Mouse (Mus musculus): ENCODE data around the gene Qdpr. TPM values are rescaled to one million over a fixed set of nuclear protein-coding genes. Genes with fewer than 3 reads are reported as not detected.
"Not testable (repeated sequence)": the region's sequence is repeated elsewhere in the genome, so short reads cannot be mapped to it uniquely, and the experiment has no call there.

The Qdpr gene
- polyA plus RNA-seq, 1 experiment from 2014 or later, result 88.0 TPM

DNA sequence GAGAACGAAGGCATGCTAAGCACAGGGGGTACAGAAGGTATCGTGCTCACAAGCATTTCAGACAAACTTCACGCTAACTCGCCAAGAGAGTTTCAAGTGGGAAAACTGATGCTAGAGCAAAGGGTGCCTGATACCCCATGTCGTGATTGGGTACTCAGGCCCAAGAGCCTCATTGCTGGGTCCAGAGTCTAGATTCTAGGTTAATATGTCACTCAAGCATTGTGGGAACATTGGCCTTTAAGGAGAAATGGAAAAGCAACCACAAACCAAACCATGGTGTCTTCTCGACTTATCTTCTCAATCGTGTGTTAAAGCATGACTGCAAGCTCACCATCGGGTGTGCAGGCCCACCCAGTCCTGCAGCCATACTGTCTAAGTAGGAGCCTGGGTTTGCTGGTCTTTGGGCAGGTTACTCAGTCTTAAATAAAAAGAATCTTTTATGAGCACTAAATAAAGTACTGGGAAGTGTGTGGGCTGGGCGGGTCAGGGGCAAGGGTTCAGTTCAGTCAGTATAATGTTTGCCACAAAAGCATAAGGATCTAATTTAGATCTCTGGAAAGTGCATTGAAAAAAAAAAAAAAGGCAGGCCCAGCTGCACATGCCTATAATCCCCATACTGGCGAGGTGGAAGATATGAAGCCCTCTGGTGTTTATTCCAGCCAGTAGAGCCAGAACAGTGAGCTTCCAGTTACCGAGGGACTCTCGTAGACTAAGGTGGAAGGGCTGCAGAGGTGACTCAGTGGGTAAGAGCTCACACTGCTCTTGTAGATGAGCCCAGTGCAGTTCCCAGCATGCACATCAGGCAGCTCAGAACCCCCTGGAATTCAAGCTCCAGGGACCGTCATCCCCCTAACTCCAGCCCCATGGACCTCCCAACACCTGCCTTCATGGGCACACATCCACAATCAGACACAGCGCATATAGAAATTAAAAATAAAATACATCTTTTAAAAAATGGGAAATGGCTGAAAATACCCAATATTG lies 13.8 kb downstream of the Qdpr start:
- H3K4me1 ChIP-seq (ENCODE audit: control insufficient read depth in 2 of 2, insufficient read depth in 2 of 2, low read length in 2 of 2), result peaks cover 0 to 3% of the 10 kb centered on the region in 2 experiments; a peak in 1 of 4 replicates
- H3K36me3 ChIP-seq (ENCODE audit: control insufficient read depth, insufficient read depth, low read length), result peaks cover 76% of the 10 kb centered on the region
- no peaks in the 10 kb centered on the region for H3K9me3 ChIP-seq (ENCODE audit: control insufficient read depth, low read length)
- no peak overlapping the region for H3K9ac ChIP-seq (ENCODE audit: low read length)
- H3K27ac ChIP-seq (replicated peaks in 1 of 2; ENCODE audit: control insufficient read depth in 1 of 2, insufficient read depth in 1 of 2, low read depth in 2 of 2, low read length in 2 of 2), result no peak overlapping the region
- H3K4me2 ChIP-seq (ENCODE audit: low read length), result no peak overlapping the region
- no peaks in the 10 kb centered on the region for H3K27me3 ChIP-seq (ENCODE audit: control insufficient read depth, insufficient read depth, low read length)
- no peak overlapping the region for H3K4me3 ChIP-seq (ENCODE audit: control insufficient read depth in 1 of 2, insufficient read depth in 1 of 2, low read depth in 1 of 2, low read length in 2 of 2)
- WGBS, result 86% methylated on average over 14 of the region's 14 CpGs
- ATAC-seq (ENCODE audit: insufficient number of reproducible peaks, insufficient read depth, low FRiP score, low read depth), result no peak

DNA sequence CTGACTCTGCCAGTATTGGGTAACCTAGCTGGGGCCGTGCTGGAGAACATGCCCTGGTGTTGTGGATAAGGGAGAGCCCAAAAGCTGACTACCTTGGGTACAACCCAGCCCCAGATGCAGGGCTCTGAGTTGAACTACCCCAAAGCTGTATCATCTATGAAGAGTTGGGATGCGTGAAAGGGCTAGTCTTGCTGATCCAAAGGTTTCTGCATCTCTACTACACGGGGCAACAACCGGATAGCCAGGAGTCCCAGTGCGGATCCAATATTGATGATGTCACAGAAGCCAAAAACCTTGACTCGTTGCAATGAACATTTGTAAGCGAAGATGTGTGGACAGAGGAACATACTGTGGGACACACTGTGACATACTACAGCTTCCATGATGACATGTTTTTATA lies 22.1 kb downstream of the Qdpr start:
- H3K4me1 ChIP-seq (ENCODE audit: control insufficient read depth in 2 of 2, insufficient read depth in 2 of 2, low read length in 2 of 2), result no peaks in the 10 kb centered on the region
- H3K27me3 ChIP-seq (ENCODE audit: control insufficient read depth, insufficient read depth, low read length), result no peaks in the 10 kb centered on the region
- peaks cover 2% of the 10 kb centered on the region; the same call in 1 of the 2 replicates for H3K36me3 ChIP-seq (ENCODE audit: control insufficient read depth, insufficient read depth, low read length)
- no peak overlapping the region for H3K4me2 ChIP-seq (ENCODE audit: low read length)
- H3K9ac ChIP-seq (ENCODE audit: low read length), result no peak overlapping the region
- H3K27ac ChIP-seq (replicated peaks in 1 of 2; ENCODE audit: control insufficient read depth in 1 of 2, insufficient read depth in 1 of 2, low read depth in 2 of 2, low read length in 2 of 2), result no peak overlapping the region
- WGBS, result 95% methylated on average over 7 of the region's 7 CpGs
- no peak for ATAC-seq (ENCODE audit: insufficient number of reproducible peaks, insufficient read depth, low FRiP score, low read depth)
- no peaks in the 10 kb centered on the region for H3K9me3 ChIP-seq (ENCODE audit: control insufficient read depth, low read length)
- H3K4me3 ChIP-seq (ENCODE audit: control insufficient read depth in 1 of 2, insufficient read depth in 1 of 2, low read depth in 1 of 2, low read length in 2 of 2), result no peak overlapping the region

DNA sequence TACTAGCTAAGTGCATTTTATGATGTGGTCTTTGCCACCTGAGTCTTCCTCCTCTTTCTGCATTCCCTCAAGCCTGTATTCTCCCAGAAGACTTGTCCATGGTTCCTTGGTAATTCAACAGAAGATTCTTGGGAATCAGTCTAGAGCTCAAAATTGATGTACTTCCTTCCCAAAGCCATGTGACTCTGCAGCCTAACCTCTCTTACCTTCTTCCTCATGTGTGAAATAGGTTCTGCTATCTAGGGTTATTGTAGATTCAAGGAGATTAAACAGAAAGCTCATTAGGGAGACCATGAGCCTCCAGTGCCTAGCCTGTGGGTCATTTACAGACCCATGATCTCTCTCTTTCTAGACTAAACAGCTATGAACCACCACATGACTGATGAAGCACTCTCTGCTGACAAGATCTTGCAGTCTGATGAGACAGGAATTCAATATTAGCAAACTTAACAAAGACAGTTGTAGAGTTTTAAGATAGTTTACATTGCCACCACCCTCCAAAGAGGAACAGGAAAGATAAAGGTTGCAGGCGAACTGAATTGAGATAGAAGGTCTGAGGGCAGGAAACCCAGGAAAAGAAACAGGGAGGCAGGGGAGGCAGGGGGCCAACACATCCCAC lies 23.5 kb downstream of the Qdpr start:
- Histone ChIP-seq H3K36me3 (ENCODE audit: control insufficient read depth, insufficient read depth, low read length) (no peaks in the 10 kb centered on the region), H3K4me3 (ENCODE audit: control insufficient read depth in 1 of 2, insufficient read depth in 1 of 2, low read depth in 1 of 2, low read length in 2 of 2) (no peak overlapping the region), H3K9me3 (ENCODE audit: control insufficient read depth, low read length) (no peaks in the 10 kb centered on the region), H3K4me1 (ENCODE audit: control insufficient read depth in 2 of 2, insufficient read depth in 2 of 2, low read length in 2 of 2) (no peaks in the 10 kb centered on the region), H3K4me2 (ENCODE audit: low read length) (no peak overlapping the region), H3K27me3 (ENCODE audit: control insufficient read depth, insufficient read depth, low read length) (no peaks in the 10 kb centered on the region), H3K27ac (replicated peaks in 1 of 2; ENCODE audit: control insufficient read depth in 1 of 2, insufficient read depth in 1 of 2, low read depth in 2 of 2, low read length in 2 of 2) (no peak overlapping the region), H3K9ac (ENCODE audit: low read length) (no peak overlapping the region)
- WGBS, result 38% methylated on average over 1 of the region's 1 CpGs
- no peak for ATAC-seq (ENCODE audit: insufficient number of reproducible peaks, insufficient read depth, low FRiP score, low read depth)

DNA sequence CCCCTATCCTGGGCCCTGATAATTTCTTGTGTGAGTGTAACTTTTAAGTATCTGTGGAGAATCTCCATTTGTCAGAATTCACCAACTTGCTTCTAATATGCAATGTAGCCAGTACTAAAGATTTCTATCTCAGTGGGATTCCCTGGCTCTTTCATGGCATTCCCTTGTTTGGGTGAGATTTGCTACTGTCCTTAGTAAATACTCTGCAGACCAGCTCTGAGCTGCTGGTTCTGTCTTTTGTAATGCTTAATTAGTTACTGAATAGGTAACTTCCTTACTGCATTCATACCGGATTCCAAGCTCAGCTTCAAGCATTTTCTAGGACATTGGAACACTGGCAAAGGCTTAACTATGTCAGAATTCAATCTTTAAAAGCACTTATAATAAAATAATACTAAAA lies 24.3 kb downstream of the Qdpr start:
- not testable (repeated sequence) for H3K9ac ChIP-seq (ENCODE audit: low read length); H3K4me2 ChIP-seq (ENCODE audit: low read length); H3K27ac ChIP-seq (replicated peaks in 1 of 2; ENCODE audit: control insufficient read depth in 1 of 2, insufficient read depth in 1 of 2, low read depth in 2 of 2, low read length in 2 of 2); H3K9me3 ChIP-seq (ENCODE audit: control insufficient read depth, low read length); ATAC-seq (ENCODE audit: insufficient number of reproducible peaks, insufficient read depth, low FRiP score, low read depth); H3K27me3 ChIP-seq (ENCODE audit: control insufficient read depth, insufficient read depth, low read length); H3K4me1 ChIP-seq (ENCODE audit: control insufficient read depth in 2 of 2, insufficient read depth in 2 of 2, low read length in 2 of 2); H3K4me3 ChIP-seq (ENCODE audit: control insufficient read depth in 1 of 2, insufficient read depth in 1 of 2, low read depth in 1 of 2, low read length in 2 of 2); H3K36me3 ChIP-seq (ENCODE audit: control insufficient read depth, insufficient read depth, low read length)
- 68% methylated on average over 1 of the region's 1 CpGs for WGBS

DNA sequence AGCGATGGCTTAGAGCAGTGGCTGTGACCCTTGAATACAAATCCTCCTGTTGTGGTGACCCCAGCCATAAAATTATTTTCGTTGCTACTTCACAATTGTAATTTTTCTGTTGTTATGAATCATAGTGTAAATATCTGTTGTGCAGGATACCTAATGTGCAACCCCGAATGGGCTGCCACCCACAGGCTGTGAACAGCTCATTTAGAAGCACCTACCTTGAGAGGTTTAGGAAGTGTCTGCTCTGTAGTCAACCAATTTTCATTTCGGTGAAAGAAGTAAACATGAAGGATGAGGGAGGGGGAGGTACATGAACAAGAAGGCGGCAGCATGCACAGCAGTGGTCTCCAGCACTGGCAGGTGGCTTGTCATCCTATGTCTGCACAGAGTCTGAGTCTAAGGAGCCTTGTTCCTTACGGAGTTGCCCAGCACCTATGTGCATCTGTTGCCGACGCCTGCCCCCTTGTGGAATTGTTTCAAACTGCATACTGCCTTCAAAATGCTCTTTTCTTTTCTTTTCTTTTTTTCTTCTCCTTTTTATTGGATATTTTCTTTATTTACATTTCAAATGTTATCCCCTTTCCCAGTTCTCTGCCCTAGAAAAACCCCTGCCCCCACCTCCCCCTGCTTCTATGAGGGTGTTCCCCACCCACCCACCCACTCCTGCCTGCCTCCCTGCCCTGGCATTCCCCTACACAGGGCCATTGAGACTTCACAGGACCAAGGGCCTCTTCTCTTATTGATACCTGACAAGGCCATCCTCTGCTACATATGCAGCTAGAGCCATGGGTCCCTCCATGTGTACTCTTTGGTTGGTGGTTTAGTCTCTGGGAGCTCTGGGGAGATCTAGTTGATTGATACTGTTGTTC lies 25.8 kb downstream of the Qdpr start:
- 38% methylated on average over 8 of the region's 8 CpGs for WGBS
- no peak for ATAC-seq (ENCODE audit: insufficient number of reproducible peaks, insufficient read depth, low FRiP score, low read depth)

DNA sequence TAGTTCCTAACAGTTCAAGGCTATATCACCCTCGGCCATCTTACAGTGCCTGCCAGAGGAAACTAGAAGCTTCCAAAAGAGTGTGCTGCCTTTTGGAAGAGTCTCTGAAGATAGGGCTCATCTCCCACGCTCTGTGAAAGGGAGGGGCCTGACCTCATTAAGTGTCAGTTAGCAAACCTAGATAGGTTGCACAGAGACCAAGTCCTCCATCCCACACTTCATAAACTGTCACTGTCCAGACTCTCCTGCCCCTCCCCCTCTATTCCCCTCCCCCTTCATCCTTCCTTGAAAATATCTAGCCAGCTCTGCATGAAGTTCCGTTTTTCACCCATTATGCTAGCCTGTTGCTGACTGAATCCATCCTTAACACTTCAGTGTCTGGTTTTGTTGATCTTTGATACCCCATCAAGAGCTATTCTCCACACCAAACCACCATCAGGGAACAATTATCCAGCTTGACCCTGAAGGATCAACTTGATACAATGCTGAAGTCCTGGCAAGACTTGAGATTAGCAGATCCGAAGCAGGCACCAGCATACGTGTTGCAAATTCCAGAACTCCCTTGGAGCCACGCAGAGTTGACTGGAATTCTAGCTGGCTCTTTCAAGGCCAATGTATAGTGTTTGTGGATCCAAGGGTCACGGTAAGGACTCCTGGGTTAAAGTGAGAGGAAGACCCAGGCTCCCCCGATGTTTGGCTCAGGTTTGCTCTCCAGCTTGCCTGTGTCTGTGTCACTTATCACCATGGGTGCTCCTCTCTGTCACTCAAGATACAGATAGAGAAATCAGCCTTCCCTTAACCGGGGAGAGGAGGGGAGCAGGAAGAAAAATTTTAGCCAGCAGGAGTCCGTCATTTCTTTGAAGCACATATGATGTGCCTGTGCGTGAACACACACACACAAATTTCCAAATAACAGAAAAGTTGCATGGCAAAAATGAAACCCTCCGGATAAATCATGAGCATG lies 27.9 kb downstream of the Qdpr start:
- ATAC-seq (ENCODE audit: insufficient number of reproducible peaks, insufficient read depth, low FRiP score, low read depth), result no peak
- Histone ChIP-seq H3K4me2 (ENCODE audit: low read length) (no peak overlapping the region), H3K27me3 (ENCODE audit: control insufficient read depth, insufficient read depth, low read length) (no peaks in the 10 kb centered on the region), H3K4me1 (ENCODE audit: control insufficient read depth in 2 of 2, insufficient read depth in 2 of 2, low read length in 2 of 2) (no peaks in the 10 kb centered on the region), H3K36me3 (ENCODE audit: control insufficient read depth, insufficient read depth, low read length) (no peaks in the 10 kb centered on the region), H3K9ac (ENCODE audit: low read length) (no peak overlapping the region), H3K9me3 (ENCODE audit: control insufficient read depth, low read length) (no peaks in the 10 kb centered on the region), H3K4me3 (ENCODE audit: control insufficient read depth in 1 of 2, insufficient read depth in 1 of 2, low read depth in 1 of 2, low read length in 2 of 2) (no peak overlapping the region), H3K27ac (replicated peaks in 1 of 2; ENCODE audit: control insufficient read depth in 1 of 2, insufficient read depth in 1 of 2, low read depth in 2 of 2, low read length in 2 of 2) (no peak overlapping the region)
- WGBS, result 47% methylated on average over 12 of the region's 12 CpGs

More for the DNA sequence above, 25.8 kb downstream of the Qdpr start:
- no peak overlapping the region for H3K4me2 ChIP-seq (ENCODE audit: low read length)
- no peaks in the 10 kb centered on the region for H3K36me3 ChIP-seq (ENCODE audit: control insufficient read depth, insufficient read depth, low read length)
- H3K4me1 ChIP-seq (ENCODE audit: control insufficient read depth in 2 of 2, insufficient read depth in 2 of 2, low read length in 2 of 2), result no peaks in the 10 kb centered on the region
- H3K9ac ChIP-seq (ENCODE audit: low read length), result no peak overlapping the region
- no peak overlapping the region for H3K4me3 ChIP-seq (ENCODE audit: control insufficient read depth in 1 of 2, insufficient read depth in 1 of 2, low read depth in 1 of 2, low read length in 2 of 2)
- no peak overlapping the region for H3K27ac ChIP-seq (replicated peaks in 1 of 2; ENCODE audit: control insufficient read depth in 1 of 2, insufficient read depth in 1 of 2, low read depth in 2 of 2, low read length in 2 of 2)
- H3K27me3 ChIP-seq (ENCODE audit: control insufficient read depth, insufficient read depth, low read length), result no peaks in the 10 kb centered on the region
- no peaks in the 10 kb centered on the region for H3K9me3 ChIP-seq (ENCODE audit: control insufficient read depth, low read length)
